Mouse (Mus musculus): ENCODE data around the gene Med16.

DNA sequence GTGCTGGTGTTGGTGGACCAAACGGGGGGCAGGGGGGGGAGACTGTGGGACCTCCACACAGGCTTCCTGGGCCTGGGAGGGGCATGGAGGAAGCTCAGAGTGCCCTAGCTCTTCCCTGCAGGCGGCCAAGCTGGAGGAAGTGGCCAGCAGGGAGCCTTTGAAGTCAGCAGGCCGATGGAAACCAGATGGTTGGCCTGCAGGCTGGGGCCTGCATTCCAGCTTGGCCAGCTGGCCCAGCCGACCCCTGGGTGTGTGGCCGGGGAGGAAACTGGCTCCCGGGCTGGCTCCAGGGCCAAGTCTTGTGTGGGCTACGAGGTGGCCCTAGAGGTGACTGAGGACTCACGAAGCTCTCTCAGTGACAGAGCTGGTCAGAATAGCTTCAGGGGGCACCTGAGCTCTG lies 24.0 kb upstream of the Med16 start:
- no peak for TF ChIP-seq CTCF (conservative IDR thresholded peaks at IDR 0.05; ENCODE audit: insufficient read depth, insufficient read length, low read depth, low read length)
- no peak for TF ChIP-seq POLR2A (IDR thresholded peaks at IDR 0.05; ENCODE audit: low read depth, low read length)

All from kidney, adult 2 months (tissue).